Mouse (Mus musculus) megakaryocyte, embryonic 14.5 days (primary cell): ENCODE measurements around the gene Dus1l. TPM values are rescaled to one million over a fixed set of nuclear protein-coding genes. Genes with fewer than 3 reads are reported as not detected.

Source experiments
- H3K27me3 ChIP-seq: replicated peaks from 2 replicates; pipeline ENCODE3; 2012; ENCODE audit warnings: inconsistent platforms
- H3K36me3 ChIP-seq: replicated peaks from 2 replicates; pipeline ENCODE3; 2012; ENCODE audit warnings: low read length, inconsistent platforms, mixed read lengths
- H3K4me1 ChIP-seq: 2 replicates; pipeline ENCODE4 v1.6.1; 2012; ENCODE audit warnings: inconsistent platforms
- H3K4me3 ChIP-seq: replicated peaks from 2 replicates; pipeline ENCODE3; 2012; ENCODE audit warnings: moderate library complexity, mild to moderate bottlenecking, inconsistent platforms
- H3K9me3 ChIP-seq: 2 replicates; pipeline ENCODE4 v1.6.1; 2012; ENCODE audit warnings: inconsistent platforms
- FLI1 ChIP-seq: IDR thresholded peaks from 2 replicates; pipeline ENCODE4 v1.6.1; 2012; ENCODE audit warnings: low read length, inconsistent platforms, mixed read lengths
- GATA1 ChIP-seq: IDR thresholded peaks from 3 replicates; pipeline ENCODE4 v1.6.1; 2012; ENCODE audit warnings: mixed read lengths, low read length, inconsistent platforms, borderline replicate concordance
- polyA plus RNA-seq: library from polyadenylated mRNA; stranded (reverse); fragments of >175 nt; gene quantifications from 2 replicates; pipeline ENCODE4 v1.2.3, GENCODE M21; 2012; ENCODE audit warnings: low replicate concordance; ENCODE audit not compliant: insufficient read depth

The Dus1l gene
- polyA plus RNA-seq, 1 experiment: 74.3 TPM

DNA sequence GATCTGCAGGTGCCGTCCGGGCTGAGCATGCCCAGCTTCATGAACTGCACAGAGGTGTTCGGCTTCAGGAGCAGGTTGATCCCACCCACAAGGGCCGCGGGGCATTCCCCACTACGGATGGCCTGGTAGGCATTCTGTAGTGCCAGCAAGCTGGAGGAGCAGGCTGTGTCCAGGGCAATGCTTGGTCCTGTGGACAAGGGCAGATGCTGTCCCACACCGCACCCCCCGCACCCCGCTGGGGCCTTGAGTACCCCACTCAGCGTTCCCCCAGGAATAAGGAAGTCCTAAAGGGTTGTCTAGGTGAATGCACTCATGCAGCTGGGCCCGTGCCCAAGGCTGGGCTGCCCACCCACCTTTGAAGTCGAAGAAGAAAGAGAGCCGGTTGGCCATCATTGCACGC is 24.3 kb upstream of the Dus1l start:
- H3K4me1 ChIP-seq: peaks cover 72% of the 10 kb centered on the region
- TF ChIP-seq FLI1 (no peak), GATA1 (no peak)
- H3K9me3 ChIP-seq: no peaks in the 10 kb centered on the region
- H3K36me3 ChIP-seq: peaks cover 73% of the 10 kb centered on the region
- no peak overlapping the region for H3K4me3 ChIP-seq
- H3K27me3 ChIP-seq: no peaks in the 10 kb centered on the region

DNA sequence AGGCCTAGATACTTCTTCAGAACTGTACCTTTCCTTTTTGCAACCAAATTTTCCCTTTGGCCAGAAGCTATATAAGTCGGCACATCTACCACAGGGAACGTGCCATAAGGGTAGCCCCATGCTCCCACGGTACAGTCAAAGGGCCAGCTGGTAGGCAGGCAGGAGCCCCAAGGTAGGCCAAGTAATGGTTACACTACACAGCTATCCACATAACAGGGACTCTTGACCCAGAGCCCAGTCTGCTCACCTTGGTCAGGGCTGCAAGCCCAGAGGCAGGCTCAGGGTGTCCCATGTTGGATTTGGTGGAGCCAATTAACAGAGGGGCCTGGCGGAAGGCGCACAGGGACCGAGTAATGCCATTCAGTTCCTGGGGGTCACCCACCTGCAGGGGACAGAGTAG is 23.4 kb upstream of the Dus1l start:
- Histone ChIP-seq H3K4me3 (no peak overlapping the region), H3K27me3 (no peaks in the 10 kb centered on the region), H3K4me1 (peaks cover 71% of the 10 kb centered on the region), H3K36me3 (peaks cover 83% of the 10 kb centered on the region), H3K9me3 (no peaks in the 10 kb centered on the region)
- TF ChIP-seq GATA1 (no peak), FLI1 (no peak)

DNA sequence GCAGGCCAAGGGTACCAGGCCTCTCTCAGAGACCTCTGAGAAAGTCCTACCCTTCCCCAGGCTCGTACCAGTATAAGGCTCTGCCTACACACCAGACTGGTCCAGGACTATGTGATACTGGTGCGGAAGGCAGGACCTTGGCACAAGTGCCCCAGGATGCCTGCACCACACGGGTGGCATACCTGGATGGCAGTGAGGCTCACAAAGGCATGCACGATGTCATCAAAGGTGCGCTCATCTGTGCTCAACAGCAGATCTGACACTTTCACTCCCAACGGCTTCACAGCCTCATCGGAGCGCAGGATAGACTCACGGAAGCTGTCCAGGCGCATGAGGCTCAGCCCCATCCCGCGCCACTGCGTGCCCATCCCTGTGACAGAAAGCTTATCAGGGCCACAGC is 22.0 kb upstream of the Dus1l start:
- peaks cover 96% of the 10 kb centered on the region for H3K36me3 ChIP-seq
- H3K9me3 ChIP-seq: no peaks in the 10 kb centered on the region
- H3K4me3 ChIP-seq: no peak overlapping the region
- H3K27me3 ChIP-seq: no peaks in the 10 kb centered on the region
- TF ChIP-seq GATA1 (no peak), FLI1 (no peak)
- peaks cover 65% of the 10 kb centered on the region for H3K4me1 ChIP-seq

DNA sequence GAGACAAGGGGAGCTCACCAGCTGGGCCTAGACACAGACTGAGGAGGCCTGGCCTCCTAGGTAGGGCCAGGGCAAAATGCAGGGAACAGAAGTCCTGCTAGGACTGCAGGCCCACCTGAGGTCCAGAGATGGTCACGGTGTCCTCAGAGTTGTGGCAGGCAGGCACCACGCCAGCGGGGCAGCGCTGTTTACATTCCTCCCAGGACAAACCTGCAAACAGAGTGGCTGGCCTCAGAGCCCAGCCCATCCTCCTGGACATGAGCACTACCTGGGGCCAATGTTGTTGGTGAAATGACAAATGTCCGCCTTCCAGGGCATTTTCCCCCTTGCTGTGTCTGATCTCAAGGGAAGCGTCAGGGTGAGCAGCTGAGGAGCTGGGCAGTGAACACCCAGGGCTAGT is 21.2 kb upstream of the Dus1l start:
- no peak for TF ChIP-seq GATA1
- Histone ChIP-seq H3K4me1 (peaks cover 57% of the 10 kb centered on the region), H3K9me3 (no peaks in the 10 kb centered on the region), H3K27me3 (no peaks in the 10 kb centered on the region), H3K4me3 (no peak overlapping the region), H3K36me3 (peaks cover 100% of the 10 kb centered on the region)

DNA sequence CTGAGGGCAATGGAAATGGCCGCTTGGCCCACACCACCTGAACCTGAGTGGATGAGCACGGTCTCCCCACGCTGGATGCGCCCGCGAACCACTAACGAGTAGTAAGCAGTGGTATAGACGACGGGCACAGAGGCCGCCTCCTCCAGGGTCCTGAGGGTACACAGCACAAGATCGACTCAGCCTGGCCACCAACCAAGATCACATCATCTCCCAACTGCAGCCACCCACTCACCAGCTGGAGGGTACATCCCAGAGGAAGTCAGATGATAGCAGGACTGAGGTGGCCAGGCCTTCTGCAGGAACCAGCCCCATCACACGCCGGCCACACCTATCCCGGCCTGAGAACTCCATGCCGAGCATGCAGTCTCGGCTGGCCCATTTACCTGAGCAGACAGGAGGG is 15.9 kb upstream of the Dus1l start:
- Histone ChIP-seq H3K4me3 (no peak overlapping the region), H3K4me1 (peaks cover 22% of the 10 kb centered on the region; the same call in 1 of the 2 replicates), H3K27me3 (no peaks in the 10 kb centered on the region), H3K36me3 (peaks cover 100% of the 10 kb centered on the region), H3K9me3 (no peaks in the 10 kb centered on the region)
- TF ChIP-seq FLI1: no peak
- TF ChIP-seq GATA1: no peak

DNA sequence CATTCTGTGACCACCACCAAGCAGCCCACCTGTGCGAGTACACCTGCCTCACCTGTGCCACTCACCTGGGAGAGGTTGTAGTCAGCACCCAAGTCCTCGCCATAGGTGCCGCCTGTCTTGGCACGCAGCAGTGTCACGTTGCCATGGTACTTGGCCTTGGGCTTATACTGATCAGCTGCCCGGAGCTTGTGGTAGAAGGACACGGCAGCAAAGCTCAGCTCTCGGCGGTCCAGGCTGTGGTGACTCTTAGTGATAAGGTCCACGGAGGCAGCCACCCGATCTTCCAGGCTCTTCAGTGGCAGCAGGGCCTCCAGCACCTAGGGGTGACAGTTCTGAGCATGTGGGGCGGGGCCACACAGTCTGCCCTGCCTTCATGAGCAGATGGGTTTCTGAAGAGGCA is 11.8 kb upstream of the Dus1l start:
- TF ChIP-seq FLI1: no peak
- TF ChIP-seq GATA1: no peak
- Histone ChIP-seq H3K9me3 (no peaks in the 10 kb centered on the region), H3K36me3 (peaks cover 85% of the 10 kb centered on the region), H3K4me1 (peaks cover 8% of the 10 kb centered on the region; the same call in 1 of the 2 replicates), H3K4me3 (peak overlapping the region; percentile 14), H3K27me3 (no peaks in the 10 kb centered on the region)

DNA sequence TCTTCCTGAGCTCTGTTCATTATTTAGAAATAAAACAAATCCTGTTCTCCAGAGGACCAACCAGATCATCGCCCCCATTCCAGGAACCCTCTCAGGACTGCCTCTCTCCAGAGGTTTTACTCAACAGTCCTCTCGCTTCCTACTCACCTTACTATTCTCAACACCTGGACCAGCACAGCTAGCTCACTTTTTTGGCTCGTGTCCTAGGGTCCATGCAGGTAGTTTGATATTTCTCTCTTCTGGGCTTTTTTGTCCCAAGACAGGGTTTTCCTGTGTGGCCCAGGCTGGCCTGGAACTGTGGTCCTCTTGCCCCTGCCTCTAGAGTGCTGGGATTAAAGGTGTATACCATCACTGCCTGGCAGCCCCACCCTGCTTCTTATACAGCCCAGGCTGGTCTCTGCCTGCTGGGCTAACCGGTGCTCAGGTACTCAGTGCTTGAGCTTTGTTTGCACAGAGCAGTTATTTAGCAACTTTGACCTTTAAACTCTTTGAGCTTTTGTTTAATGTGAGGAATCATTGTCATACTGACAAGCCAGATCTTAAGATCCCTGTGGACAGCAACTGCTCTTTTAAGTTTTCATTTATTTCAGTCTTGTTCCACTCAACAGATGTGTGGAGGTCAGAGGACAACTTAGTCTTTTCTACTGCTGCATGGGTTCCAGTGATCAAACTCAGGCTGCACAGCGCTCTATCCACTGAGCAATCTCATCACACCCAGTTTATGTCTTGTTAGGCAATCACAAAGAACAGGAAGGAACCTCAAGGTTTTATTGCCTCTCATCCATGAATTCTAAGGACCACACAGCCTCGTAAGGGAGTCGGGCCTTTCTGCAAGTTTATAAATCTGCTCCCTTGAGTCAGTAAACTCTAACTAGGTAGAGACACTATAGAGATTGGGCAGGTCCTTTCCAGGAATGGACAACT is 9.4 kb upstream of the Dus1l start:
- no peak for TF ChIP-seq FLI1
- no peak for TF ChIP-seq GATA1
- H3K36me3 ChIP-seq: peaks cover 61% of the 10 kb centered on the region
- no peaks in the 10 kb centered on the region for H3K9me3 ChIP-seq
- no peaks in the 10 kb centered on the region for H3K27me3 ChIP-seq
- no peak overlapping the region for H3K4me3 ChIP-seq
- peaks cover 16% of the 10 kb centered on the region for H3K4me1 ChIP-seq

DNA sequence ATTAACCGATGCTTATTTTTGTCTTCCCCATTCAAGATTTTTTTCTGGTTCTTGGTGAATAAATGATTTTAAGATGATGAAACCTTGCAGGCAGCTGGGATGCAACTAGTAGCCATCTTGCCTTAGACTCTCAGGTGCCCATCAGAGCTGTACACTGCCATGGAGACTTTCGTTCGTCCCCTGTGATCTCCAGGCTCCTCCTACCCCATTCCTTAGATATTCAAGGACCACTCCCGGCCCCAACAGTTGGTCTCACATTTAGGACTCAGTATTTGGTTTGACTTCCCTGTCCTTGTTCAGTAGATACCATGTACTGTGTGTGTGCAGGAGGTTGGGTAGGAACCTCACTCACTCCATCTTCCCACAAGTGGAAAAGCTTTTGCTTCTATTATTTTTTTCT is 8.6 kb upstream of the Dus1l start:
- no peak overlapping the region for H3K4me3 ChIP-seq
- H3K9me3 ChIP-seq: no peaks in the 10 kb centered on the region
- no peaks in the 10 kb centered on the region for H3K27me3 ChIP-seq
- H3K4me1 ChIP-seq: peaks cover 22% of the 10 kb centered on the region
- TF ChIP-seq GATA1: no peak
- TF ChIP-seq FLI1: no peak
- peaks cover 52% of the 10 kb centered on the region for H3K36me3 ChIP-seq

DNA sequence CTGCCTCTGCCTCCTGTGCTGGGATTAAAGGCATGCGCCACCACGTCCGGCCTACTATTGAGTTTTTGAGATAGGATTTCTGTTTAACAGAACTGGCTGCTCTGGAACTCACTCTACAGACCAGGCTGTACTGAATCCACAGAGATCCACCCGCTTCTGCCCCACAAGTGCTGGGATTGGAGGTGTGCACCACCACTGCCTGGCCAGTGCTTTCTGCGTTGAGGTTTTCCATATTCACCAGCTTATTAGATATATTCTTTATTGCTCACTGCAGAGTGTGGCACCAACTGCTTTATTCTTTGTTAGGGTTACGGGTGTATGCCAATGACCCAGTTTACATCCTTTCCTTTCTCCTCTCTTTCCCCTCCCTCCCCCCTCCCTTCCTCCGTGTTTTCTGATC is 8.1 kb upstream of the Dus1l start:
- H3K27me3 ChIP-seq: no peaks in the 10 kb centered on the region
- peaks cover 47% of the 10 kb centered on the region for H3K36me3 ChIP-seq
- no peaks in the 10 kb centered on the region for H3K9me3 ChIP-seq
- no peak for TF ChIP-seq FLI1
- no peak overlapping the region for H3K4me3 ChIP-seq
- H3K4me1 ChIP-seq: peaks cover 27% of the 10 kb centered on the region

DNA sequence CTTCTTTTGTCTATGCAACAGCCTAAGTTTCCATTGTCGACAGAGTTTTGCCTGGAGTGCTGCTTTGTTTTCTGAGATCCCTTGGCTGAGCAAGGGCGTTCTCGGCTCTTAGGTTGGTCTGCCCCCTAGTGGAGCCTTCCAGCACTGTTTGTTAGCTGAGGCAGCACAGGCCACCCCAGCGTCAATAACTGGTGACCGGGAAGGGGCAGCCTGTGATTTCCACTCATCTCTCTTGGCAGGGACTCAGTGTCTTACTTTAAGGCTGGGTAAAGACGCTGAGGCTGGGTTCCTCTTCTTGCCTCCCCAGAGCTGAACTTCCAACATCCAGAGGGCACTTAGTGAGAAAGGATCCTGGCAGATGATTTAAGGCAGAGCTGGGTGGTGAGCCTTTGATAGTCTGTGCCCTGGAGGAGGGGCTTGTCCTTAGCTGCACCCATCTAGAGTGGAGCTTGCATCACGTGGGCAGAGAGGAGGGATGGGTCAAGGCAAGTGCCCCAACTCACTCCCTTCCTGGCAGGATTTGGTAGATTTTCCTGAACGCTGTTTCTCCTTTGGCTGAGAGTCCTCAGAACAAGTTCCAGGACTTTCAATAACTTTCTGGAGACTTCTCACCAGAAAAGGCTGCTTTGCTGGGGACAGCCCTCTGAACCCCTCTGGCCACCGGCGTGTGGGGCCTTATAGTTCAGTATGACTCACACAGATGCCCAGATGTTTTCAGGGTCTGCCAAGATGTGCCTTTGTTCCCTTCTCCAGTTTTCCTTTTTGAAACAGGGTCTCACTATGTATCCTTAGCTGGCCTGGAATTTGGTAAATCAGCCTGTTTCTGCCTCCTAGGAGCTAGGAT is 4.1 kb upstream of the Dus1l start:
- H3K9me3 ChIP-seq: no peaks in the 10 kb centered on the region
- peak overlapping the region; percentile 82 for H3K4me3 ChIP-seq
- H3K36me3 ChIP-seq: peaks cover 7% of the 10 kb centered on the region

More for the DNA sequence above, 4.1 kb upstream of the Dus1l start:
- H3K4me1 ChIP-seq: peaks cover 51% of the 10 kb centered on the region
- TF ChIP-seq FLI1 (no peak), GATA1 (no peak)
- H3K27me3 ChIP-seq: no peaks in the 10 kb centered on the region
